Mouse (Mus musculus): Measurements from ENCODE around the gene Hsd3b4. TPM values are rescaled to one million over a fixed set of nuclear protein-coding genes. Genes with fewer than 3 reads are reported as not detected.
"Not testable (repeated sequence)": the region's sequence is repeated elsewhere in the genome, so short reads cannot be mapped to it uniquely, and the experiment has no call there.

Hsd3b4 gene
- polyA plus RNA-seq (2012; rRNA removed) = 0.22 TPM in 1 of 2 replicates, not detected in the other

DNA sequence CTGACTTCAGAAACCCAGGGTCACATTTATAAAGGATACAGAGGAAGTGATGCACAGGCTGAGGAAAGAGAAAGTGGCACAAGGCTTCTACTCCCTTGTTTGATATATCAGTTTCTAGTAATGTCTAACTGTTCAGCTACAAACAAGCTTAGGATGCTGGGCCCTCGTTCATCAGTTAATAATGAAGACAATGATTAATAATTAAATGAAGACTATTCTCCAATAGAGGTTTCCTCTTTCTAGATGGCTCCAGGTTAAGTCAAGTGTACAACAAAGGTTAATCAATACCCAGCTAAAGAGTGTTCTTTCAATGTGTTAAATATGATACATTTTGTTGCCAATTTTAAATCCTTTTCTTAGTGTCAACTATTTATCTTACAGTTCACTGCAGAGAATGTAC lies at the start of gene Hsd3b4:
Gene Hsd3b4 (minus strand): TSS at position 101 of the 400 bp plus-strand sequence.
- not testable (repeated sequence) for H3K27me3 ChIP-seq (ENCODE audit: control insufficient read depth, insufficient read depth, low read length); DNase-seq; H3K27ac ChIP-seq (ENCODE audit: control insufficient read depth, insufficient read depth, low read length); H3K36me3 ChIP-seq (ENCODE audit: control insufficient read depth, insufficient read depth, low read length); H3K4me1 ChIP-seq (replicated peaks; ENCODE audit: control insufficient read depth, insufficient read depth, low read length); H3K4me3 ChIP-seq (ENCODE audit: control insufficient read depth, insufficient read depth, low read length)
- WGBS = no CpG with 5 or more reads among the region's 1 CpGs

GRCm38 (mm10) chr3:98550832-98551231 lies 40.5 kb upstream of the Hsd3b4 start:
- H3K4me3 ChIP-seq (ENCODE audit: control insufficient read depth, insufficient read depth, low read length); H3K27ac ChIP-seq (ENCODE audit: control insufficient read depth, insufficient read depth, low read length); H3K27me3 ChIP-seq (ENCODE audit: control insufficient read depth, insufficient read depth, low read length); H3K4me1 ChIP-seq (replicated peaks; ENCODE audit: control insufficient read depth, insufficient read depth, low read length); H3K36me3 ChIP-seq (ENCODE audit: control insufficient read depth, insufficient read depth, low read length); DNase-seq: not testable (repeated sequence)
- WGBS = no CpG with 5 or more reads among the region's 1 CpGs

GRCm38 (mm10) chr3:98550215-98550614 lies 39.9 kb upstream of the Hsd3b4 start:
- not testable (repeated sequence) for H3K4me1 ChIP-seq (replicated peaks; ENCODE audit: control insufficient read depth, insufficient read depth, low read length); DNase-seq; H3K27me3 ChIP-seq (ENCODE audit: control insufficient read depth, insufficient read depth, low read length); H3K4me3 ChIP-seq (ENCODE audit: control insufficient read depth, insufficient read depth, low read length); H3K27ac ChIP-seq (ENCODE audit: control insufficient read depth, insufficient read depth, low read length); H3K36me3 ChIP-seq (ENCODE audit: control insufficient read depth, insufficient read depth, low read length)
- WGBS = no CpG with 5 or more reads among the region's 2 CpGs

DNA sequence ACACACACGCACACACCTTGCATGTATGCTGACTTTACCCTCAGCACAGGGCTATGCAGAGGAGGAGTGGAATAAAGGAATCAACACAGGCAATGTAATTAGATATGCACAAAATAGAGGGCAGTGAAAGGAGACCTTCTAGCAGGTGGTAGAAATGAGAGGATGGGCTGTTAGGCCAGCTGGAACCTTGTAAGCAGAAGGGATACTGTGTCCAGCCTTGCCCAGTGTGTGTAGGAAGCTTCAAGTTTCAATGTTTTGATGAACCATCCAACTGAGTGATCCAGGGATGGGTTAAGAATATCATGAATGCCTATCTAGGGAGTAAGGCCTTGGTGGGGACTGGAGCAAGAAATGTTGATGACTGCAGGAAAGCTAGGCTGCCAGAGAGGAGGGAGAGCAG lies 38.2 kb upstream of the Hsd3b4 start:
- DNase-seq; H3K4me3 ChIP-seq (ENCODE audit: control insufficient read depth, insufficient read depth, low read length); H3K4me1 ChIP-seq (replicated peaks; ENCODE audit: control insufficient read depth, insufficient read depth, low read length); H3K27ac ChIP-seq (ENCODE audit: control insufficient read depth, insufficient read depth, low read length); H3K27me3 ChIP-seq (ENCODE audit: control insufficient read depth, insufficient read depth, low read length); H3K36me3 ChIP-seq (ENCODE audit: control insufficient read depth, insufficient read depth, low read length): not testable (repeated sequence)
- WGBS = 100% methylated on average over 1 of the region's 1 CpGs

DNA sequence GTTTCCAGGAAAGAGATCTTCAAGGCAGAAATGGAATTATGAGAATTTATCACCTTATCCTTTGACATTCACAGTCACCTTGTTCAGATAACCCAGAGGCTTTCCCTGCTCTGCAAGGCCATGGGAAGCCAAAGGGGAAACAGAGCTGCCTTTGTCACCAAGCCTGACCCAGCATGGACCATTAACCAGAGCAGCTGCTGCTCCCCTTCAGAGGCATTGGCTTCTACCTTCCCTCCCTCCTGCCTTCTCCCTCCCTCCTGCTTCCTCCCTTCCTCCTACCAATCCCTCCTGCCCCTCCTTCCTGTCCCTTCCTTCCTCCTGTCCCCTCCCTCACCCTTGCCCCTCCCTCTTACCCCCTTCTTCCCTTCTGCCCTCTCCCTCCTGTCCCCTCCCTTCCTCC lies 37.3 kb upstream of the Hsd3b4 start:
- H3K27ac ChIP-seq (ENCODE audit: control insufficient read depth, insufficient read depth, low read length); H3K4me3 ChIP-seq (ENCODE audit: control insufficient read depth, insufficient read depth, low read length); H3K36me3 ChIP-seq (ENCODE audit: control insufficient read depth, insufficient read depth, low read length); DNase-seq; H3K4me1 ChIP-seq (replicated peaks; ENCODE audit: control insufficient read depth, insufficient read depth, low read length); H3K27me3 ChIP-seq (ENCODE audit: control insufficient read depth, insufficient read depth, low read length): not testable (repeated sequence)

GRCm38 (mm10) chr3:98524978-98525377 lies 14.7 kb upstream of the Hsd3b4 start:
- not testable (repeated sequence) for H3K27ac ChIP-seq (ENCODE audit: control insufficient read depth, insufficient read depth, low read length); H3K36me3 ChIP-seq (ENCODE audit: control insufficient read depth, insufficient read depth, low read length); H3K4me3 ChIP-seq (ENCODE audit: control insufficient read depth, insufficient read depth, low read length); H3K27me3 ChIP-seq (ENCODE audit: control insufficient read depth, insufficient read depth, low read length); DNase-seq; H3K4me1 ChIP-seq (replicated peaks; ENCODE audit: control insufficient read depth, insufficient read depth, low read length)

DNA sequence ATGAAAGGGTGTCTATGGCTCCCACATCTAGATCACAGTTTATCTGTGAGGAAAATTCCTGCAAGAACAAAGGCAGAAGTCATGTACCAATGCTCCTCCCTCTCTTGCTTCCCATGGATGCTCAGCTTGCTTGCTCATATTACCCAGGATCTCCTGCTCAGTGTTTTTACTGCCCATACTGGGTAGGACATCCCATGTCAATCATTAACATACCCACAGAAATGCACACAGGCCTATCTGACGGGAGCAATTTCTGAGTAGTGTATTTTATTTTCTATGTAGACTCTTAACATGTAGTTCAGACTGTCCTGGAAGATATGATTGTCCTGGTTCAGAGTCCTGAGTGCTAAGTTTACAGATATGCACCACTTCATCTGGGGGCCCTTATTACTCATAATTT lies 14.2 kb upstream of the Hsd3b4 start:
- WGBS = no CpG with 5 or more reads among the region's 1 CpGs
- H3K4me3 ChIP-seq (ENCODE audit: control insufficient read depth, insufficient read depth, low read length); H3K27me3 ChIP-seq (ENCODE audit: control insufficient read depth, insufficient read depth, low read length); H3K4me1 ChIP-seq (replicated peaks; ENCODE audit: control insufficient read depth, insufficient read depth, low read length); DNase-seq; H3K36me3 ChIP-seq (ENCODE audit: control insufficient read depth, insufficient read depth, low read length); H3K27ac ChIP-seq (ENCODE audit: control insufficient read depth, insufficient read depth, low read length): not testable (repeated sequence)

DNA sequence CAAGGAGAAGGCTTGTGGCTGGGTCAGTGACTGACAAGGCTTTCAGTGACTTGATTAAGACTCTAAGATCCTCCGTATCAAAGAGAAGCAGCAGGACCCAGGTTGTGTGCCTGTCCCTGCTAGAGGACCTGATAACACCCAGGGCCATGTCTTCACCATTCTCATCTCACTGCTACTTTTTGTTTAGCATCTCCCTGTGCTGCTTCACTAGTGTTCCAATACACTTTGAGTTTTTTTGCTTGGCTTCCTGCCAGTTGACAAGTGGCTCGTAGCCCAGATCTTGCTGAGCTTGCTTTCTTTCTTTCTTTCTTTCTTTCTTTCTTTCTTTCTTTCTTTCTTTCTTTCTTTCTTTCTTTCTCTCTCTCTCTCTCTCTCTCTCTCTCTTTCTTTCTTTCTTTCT lies 12.5 kb upstream of the Hsd3b4 start:
- not testable (repeated sequence) for H3K27me3 ChIP-seq (ENCODE audit: control insufficient read depth, insufficient read depth, low read length); DNase-seq; H3K4me1 ChIP-seq (replicated peaks; ENCODE audit: control insufficient read depth, insufficient read depth, low read length); H3K27ac ChIP-seq (ENCODE audit: control insufficient read depth, insufficient read depth, low read length); H3K4me3 ChIP-seq (ENCODE audit: control insufficient read depth, insufficient read depth, low read length); H3K36me3 ChIP-seq (ENCODE audit: control insufficient read depth, insufficient read depth, low read length)
- 56% methylated on average over 1 of the region's 2 CpGs for WGBS

DNA sequence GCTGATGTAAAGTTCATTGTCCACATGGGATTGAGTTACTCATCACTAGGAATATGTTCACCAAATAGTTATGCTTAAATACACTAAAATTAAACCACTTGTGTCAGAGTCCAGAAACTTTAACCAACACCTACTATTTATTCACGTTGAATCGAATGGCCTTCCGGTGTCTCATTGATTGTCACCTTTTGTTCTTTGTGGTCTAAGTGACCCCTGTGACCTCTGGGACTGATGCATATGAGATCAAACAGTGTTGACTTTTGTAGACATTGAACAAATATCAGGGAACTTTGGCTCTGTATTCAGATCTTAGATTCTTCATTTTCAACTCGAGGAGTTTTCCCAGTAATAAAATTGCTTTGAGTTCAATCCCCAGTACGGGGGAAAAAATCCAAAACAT lies 3.1 kb downstream of the Hsd3b4 start:
- not testable (repeated sequence) for H3K4me3 ChIP-seq (ENCODE audit: control insufficient read depth, insufficient read depth, low read length); H3K4me1 ChIP-seq (replicated peaks; ENCODE audit: control insufficient read depth, insufficient read depth, low read length); DNase-seq; H3K27ac ChIP-seq (ENCODE audit: control insufficient read depth, insufficient read depth, low read length); H3K36me3 ChIP-seq (ENCODE audit: control insufficient read depth, insufficient read depth, low read length); H3K27me3 ChIP-seq (ENCODE audit: control insufficient read depth, insufficient read depth, low read length)
- WGBS = no CpG with 5 or more reads among the region's 5 CpGs

DNA sequence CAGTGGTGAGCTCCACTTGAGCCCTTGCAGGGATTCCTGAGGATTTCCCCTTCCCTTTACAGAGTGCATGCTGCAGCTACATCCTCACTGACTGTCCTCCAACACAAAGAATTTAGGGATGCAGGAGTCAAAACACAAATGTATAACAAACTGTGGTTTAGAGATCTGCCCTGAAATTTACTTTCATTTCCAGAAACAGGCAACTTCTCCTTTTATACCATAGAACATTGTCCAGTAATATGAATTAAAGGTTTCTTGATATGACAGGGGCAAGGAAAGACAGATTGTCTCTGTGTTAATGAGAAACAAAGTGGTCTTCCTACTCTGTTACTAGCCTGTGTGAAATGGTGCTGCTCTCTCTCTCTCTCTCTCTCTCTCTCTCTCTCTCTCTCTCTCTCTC lies 12.9 kb downstream of the Hsd3b4 start:
- H3K36me3 ChIP-seq (ENCODE audit: control insufficient read depth, insufficient read depth, low read length); DNase-seq; H3K4me1 ChIP-seq (replicated peaks; ENCODE audit: control insufficient read depth, insufficient read depth, low read length); H3K27ac ChIP-seq (ENCODE audit: control insufficient read depth, insufficient read depth, low read length); H3K27me3 ChIP-seq (ENCODE audit: control insufficient read depth, insufficient read depth, low read length); H3K4me3 ChIP-seq (ENCODE audit: control insufficient read depth, insufficient read depth, low read length): not testable (repeated sequence)

DNA sequence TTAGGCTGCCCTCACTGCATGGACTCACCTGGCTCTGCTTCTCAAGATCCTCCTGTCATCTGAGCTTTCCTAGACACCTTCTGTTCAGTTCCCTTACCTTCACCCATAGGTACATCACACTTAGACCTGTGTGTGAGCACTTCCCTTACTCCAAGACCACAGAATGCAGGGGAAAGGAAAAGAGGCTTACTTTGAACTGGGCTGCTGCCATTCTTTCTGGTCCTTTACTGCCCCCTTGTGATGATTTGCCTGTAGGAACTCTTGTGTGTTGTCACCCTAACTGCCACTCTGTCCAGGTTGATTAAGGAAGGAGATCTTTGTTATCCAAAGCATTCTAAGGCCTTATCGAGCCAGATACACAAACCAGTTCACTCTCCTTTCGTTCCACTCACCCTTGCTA lies 13.6 kb downstream of the Hsd3b4 start:
- H3K27ac ChIP-seq (ENCODE audit: control insufficient read depth, insufficient read depth, low read length); DNase-seq; H3K4me3 ChIP-seq (ENCODE audit: control insufficient read depth, insufficient read depth, low read length); H3K27me3 ChIP-seq (ENCODE audit: control insufficient read depth, insufficient read depth, low read length); H3K36me3 ChIP-seq (ENCODE audit: control insufficient read depth, insufficient read depth, low read length); H3K4me1 ChIP-seq (replicated peaks; ENCODE audit: control insufficient read depth, insufficient read depth, low read length): not testable (repeated sequence)
- WGBS = no CpG with 5 or more reads among the region's 2 CpGs

GRCm38 (mm10) chr3:98495055-98495454 lies 15.3 kb downstream of the Hsd3b4 start:
- not testable (repeated sequence) for H3K4me3 ChIP-seq (ENCODE audit: control insufficient read depth, insufficient read depth, low read length); H3K36me3 ChIP-seq (ENCODE audit: control insufficient read depth, insufficient read depth, low read length); H3K27ac ChIP-seq (ENCODE audit: control insufficient read depth, insufficient read depth, low read length); H3K27me3 ChIP-seq (ENCODE audit: control insufficient read depth, insufficient read depth, low read length); DNase-seq; H3K4me1 ChIP-seq (replicated peaks; ENCODE audit: control insufficient read depth, insufficient read depth, low read length)
